Mouse (Mus musculus) left cerebral cortex, postnatal 10 days (tissue): ENCODE data around the gene Tbccd1. TPM values are rescaled to one million over a fixed set of nuclear protein-coding genes. Genes with fewer than 3 reads are reported as not detected.
"Not testable (repeated sequence)": the region's sequence is repeated elsewhere in the genome, so short reads cannot be mapped to it uniquely, and the experiment has no call there.

Experiments used
- DNase-seq, 2 experiments: peaks; one replicate each; pipeline ENCODE4 v3.0.0; 2021 to 2022; ENCODE audit warnings: low spot score in 2 of 2, mixed read lengths in 1 of 2; ENCODE audit errors: extremely low spot score in 1 of 2
- intact Hi-C: fragments of 180-260 bp; cut with DNase I; formaldehyde crosslinking; loops from one replicate; pipeline ENCODE4 v1.15.1; 2025
- total RNA-seq, 2 experiments: library from RNA; stranded (reverse); gene quantifications; 2 replicates each; pipeline ENCODE4 v1.2.3; 2021

Tbccd1 gene
- total RNA-seq, 2 experiments from 2014 or later: 10.5 to 14.2 TPM

GRCm38 (mm10) chr16:22800026-22800848 is 57.2 kb downstream of the Tbccd1 start:
- DNase-seq: no peak
- intact Hi-C loops: no loop called here

GRCm38 (mm10) chr16:22798520-22798919 is 58.9 kb downstream of the Tbccd1 start:
- no peak for DNase-seq
- intact Hi-C loops: no loop called here

GRCm38 (mm10) chr16:22797521-22797920 is 59.9 kb downstream of the Tbccd1 start:
- DNase-seq: no peak
- intact Hi-C loops: no loop called here

DNA sequence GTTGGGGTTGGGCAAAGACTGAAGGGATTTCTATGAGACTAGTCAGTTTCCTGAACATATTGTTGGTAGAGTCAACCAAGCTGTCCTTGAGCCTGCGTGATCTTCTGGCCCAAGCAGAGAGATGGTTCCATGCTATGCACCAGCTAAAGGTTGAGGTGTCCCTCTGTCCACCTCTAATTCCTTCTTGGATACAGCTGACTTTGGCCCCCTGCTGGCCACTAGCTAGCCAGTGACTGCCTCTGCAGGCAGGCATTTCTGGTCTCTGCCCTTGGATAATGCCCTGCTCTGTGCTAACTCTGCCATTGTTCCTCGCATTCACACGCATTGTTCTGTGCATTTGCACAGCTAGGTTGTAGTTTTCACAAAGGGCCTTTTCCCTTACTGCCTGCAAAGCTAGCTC is 62.0 kb downstream of the Tbccd1 start:
- intact Hi-C loops: no loop called here
- DNase-seq: no peak

DNA sequence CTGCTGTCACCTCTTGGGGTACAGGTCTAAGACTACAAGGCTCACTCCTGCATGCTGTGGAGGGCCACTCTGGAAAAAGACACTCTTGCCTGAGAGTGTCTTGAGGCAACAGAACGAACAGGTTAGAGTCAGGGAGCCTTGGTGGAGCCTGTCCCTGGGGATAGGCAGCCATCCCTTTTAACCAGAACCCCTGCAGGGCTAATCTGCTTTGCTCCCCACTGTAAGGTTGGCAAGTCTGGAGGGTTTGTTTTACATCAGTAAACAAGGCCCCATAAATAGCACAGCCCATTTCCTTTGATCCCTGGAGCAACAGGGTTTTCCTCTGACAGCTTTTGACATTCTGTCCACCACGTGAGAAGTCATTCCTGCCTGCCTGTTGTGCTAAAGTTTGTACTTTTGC is 66.2 kb downstream of the Tbccd1 start:
- peak in 1 of 2 experiments; percentile 50 for DNase-seq
- intact Hi-C loops: loop anchor here (5.0 kb wide), 1 partner anchor 134 kb away; the partner anchor contains the start of gene Dgkg

DNA sequence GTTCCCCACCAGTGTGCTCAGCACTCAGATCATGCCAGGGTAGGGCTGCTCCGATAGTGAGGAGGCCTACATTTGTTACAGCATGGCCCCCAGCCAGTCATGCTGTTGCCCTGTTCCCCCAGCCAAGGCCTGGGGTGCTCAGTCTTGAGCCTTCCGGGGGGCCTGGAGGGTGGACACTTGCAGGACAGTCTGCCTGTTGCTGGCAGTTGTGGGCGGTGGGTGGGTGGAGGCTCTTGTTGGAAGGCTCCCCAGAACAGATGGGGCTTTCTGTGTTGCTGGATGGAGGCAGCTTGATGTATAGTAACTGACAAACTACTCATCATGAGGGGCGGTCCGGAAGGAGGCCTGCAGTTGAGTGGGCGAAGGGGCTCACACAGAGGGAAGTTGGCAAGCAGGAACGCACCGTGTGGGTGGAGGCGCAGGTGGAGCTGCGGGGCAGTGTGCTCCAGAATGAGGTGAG is 67.5 kb downstream of the Tbccd1 start:
- DNase-seq: peak; percentile 62 to 69
- intact Hi-C loops: loop anchor here (5.0 kb wide), 1 partner anchor 133 kb away; the partner anchor contains the start of gene Dgkg

- DNase-seq: no peak
- intact Hi-C loops: no loop called here
Observed at GRCm38 (mm10) chr16:22782686-22783085, 74.8 kb downstream of the Tbccd1 start.

GRCm38 (mm10) chr16:22779228-22779835 is 78.1 kb downstream of the Tbccd1 start:
- intact Hi-C loops: no loop called here
- peak in 1 of 2 experiments; percentile 20 for DNase-seq

DNA sequence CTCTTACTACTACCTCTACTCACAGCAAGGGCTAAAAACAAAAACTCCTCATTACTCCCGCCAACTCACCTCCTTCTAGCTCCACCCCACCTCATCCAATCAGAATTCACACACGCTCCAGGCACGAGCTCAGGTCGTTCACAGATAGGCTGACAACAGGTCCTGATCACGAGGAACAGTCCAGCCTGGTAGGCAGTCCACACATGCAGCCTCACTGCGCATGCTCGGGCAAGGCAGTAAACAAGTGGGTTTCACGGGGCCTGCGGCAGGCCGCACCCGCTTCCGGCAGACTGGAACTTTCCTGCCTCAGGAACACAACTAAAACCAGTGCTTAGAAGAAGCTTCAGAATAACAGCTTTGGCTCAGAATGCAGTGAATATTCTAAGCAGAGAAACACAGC is 79.2 kb downstream of the Tbccd1 start:
- intact Hi-C loops, DNase-seq: not testable (repeated sequence)

DNA sequence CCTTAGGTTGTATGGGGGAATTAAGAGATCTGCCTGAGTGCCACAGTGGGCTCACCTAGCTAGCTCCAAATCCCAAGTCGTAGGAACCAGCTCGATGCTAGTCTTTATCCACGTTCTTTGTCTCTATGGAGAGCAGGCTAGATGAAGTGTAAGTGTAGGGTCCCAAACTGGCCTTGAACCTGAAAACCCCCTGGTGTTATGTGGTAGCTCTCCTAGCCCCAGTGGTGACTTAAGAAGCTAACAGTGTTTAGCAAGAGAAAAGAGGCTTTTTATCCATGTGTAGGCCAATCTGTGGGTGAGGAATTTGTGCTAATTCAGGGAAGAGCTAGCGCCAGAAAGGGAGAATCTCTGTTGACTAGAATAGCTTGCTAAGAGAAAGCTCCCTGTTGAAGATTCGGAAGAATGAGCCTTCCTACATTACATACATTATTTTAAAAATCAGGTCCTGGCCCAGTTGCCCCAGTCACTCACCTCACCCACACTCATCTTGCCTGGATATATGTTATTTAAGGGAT is 81.9 kb downstream of the Tbccd1 start:
- intact Hi-C loops: no loop called here
- no peak for DNase-seq

DNA sequence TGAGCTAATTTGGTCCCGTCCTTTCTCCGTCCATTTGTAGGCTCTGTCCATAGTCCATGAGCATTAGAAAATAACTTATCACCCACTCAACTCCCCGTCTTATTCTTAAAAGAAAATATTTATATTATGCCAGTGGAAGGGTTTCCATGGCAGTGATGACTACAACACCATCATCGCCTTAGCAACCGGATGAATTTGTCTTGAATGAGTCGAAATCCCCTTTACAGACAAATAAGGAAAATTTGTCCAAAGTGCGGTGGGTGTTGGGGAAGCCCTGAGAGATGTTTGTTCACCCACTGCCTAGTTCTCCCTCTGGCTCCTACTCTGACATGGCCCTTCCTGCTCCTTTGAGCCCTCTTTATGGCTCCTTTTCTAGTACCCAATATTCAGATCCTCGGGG is 88.8 kb downstream of the Tbccd1 start:
- DNase-seq: peak in 1 of 2 experiments; percentile 30
- intact Hi-C loops: no loop called here

DNA sequence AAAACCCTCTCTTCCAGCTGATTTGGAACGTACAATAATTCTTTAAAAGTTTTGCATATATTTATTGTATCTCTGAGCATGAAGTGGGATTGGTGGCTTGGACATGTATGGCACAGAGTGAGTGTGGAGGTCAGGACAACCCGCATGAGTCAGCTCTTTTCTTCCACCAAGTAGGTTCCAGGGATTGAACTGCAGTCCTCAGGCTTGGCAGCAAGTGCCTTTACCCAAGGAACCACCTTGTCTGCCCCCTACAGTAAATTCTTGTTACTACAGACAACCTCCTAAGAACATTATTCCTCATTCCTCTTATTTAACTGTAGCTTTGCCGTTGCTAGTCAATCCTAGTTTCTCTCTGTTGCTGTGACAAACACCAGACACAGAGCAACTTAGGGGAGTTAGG is 90.1 kb downstream of the Tbccd1 start:
- intact Hi-C loops: no loop called here
- DNase-seq: no peak

DNA sequence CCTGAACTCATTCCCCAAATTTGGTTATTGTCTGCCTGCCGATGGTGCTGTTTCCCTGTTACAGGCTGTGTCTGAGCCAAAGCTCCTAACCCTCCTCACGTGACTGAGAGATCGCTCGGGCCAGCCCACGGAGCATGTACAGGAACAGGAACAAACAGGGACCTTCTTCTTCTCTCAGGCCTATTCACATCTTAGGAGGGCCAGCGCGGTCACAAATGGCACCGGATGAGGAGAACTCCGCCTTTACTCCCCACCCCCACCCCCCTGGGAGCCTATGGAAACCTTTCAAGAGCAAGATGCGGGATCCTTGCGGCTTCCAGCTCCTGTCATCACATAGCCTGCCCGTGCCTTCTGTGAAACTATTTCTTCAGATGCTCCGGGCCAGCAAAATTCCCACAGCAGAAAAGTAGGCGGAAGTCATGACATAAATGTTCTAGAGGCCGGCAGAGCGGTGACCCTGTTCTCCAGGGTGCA is 90.7 kb downstream of the Tbccd1 start:
- intact Hi-C loops: no loop called here
- DNase-seq: peak in 1 of 2 experiments; percentile 33

DNA sequence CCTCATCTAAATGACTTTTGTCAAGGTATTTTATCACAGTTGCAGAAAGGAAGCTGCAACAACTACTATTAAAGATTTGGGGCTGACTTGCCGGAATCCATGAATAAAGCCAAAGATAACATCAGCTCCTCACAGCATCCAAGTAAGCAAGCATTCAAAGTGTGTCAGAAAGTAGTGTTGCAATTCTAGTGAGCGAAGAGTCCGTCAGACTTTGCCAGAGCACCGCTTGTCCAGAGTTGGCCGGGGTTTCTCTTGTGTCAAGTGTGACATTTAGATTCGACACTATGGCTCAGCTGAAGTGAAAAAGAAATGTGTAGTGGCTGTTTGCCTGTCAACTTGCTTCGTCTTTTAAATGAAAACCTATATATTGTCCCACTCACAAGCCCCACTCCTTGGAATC is 91.9 kb downstream of the Tbccd1 start:
- intact Hi-C loops: no loop called here

More for the DNA sequence above, 91.9 kb downstream of the Tbccd1 start:
- DNase-seq: no peak

Other genes with a start within 250 kb of the Tbccd1 start
- gene Dgkg, start 200.4 kb downstream of the Tbccd1 start, total RNA-seq: 10 to 100 TPM; 32.2 to 37.8 TPM
- not detected for gene Crygs, start 46.1 kb downstream of the Tbccd1 start, total RNA-seq
- 10 to 100 TPM; 62.4 to 62.8 TPM for gene Dnajb11, start 176 bp upstream of the Tbccd1 start, total RNA-seq
- gene Ahsg, start 33.6 kb upstream of the Tbccd1 start, total RNA-seq: not detected
- gene Fetub, start 60.7 kb upstream of the Tbccd1 start, total RNA-seq: under 1 TPM in 1 of 2 experiments, not detected in 1; 0.58 TPM
- gene Hrg, start 93.4 kb upstream of the Tbccd1 start, total RNA-seq: not detected
- not detected for gene Kng2, start 171.8 kb upstream of the Tbccd1 start, total RNA-seq
- gene Kng1, start 200.2 kb upstream of the Tbccd1 start, total RNA-seq: not detected
- gene Eif4a2, start 249.8 kb upstream of the Tbccd1 start, total RNA-seq: 100 to 1,000 TPM; 767 to 770 TPM